Mouse (Mus musculus): ENCODE results near the gene Serinc2.
A peak's percentile ranks its signal among the peaks of the same experiment; 100 is the strongest.

The Serinc2 gene

GRCm38 (mm10) chr4:130297123-130297529 is 18.1 kb upstream of the Serinc2 start:
- no peak for DNase-seq (ENCODE audit: low spot score)

DNA sequence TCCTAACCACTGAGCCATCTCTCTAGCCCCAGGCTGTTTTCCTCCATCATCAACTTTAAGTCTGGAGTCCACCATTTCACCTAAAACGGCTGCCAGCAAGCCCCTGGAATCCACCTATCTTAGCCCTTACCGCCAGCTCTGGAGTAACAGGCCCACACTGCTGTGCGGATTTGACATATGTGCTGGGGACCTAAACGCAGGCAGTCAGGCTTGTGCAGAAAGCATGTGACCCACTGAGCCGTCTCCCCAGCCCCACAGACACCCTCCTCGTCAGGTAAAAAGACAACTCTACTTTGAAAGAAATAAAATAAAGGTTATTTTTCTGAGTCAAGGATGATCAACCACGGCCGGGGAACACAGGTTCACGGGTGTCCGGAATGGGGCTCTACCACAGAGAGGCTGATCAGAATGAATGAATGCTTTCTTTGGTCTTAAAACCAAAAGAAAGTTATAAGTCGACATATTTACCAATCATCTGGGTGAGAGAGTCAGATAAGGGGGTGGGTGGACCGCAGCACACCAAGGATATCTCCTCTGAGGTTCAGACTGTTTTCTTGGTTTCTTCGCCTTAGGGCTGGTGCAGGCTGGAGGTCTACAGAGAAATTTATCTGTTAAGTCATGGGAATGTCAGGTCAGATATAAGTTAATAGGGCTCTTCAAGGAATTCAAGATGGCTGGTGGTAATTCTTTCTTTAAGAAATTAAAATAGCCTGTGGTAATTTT is 17.4 kb upstream of the Serinc2 start:
- DNase-seq (ENCODE audit: low spot score) = no peak

GRCm38 (mm10) chr4:130295047-130295745 is 16.2 kb upstream of the Serinc2 start:
- DNase-seq (ENCODE audit: low spot score) = no peak

DNA sequence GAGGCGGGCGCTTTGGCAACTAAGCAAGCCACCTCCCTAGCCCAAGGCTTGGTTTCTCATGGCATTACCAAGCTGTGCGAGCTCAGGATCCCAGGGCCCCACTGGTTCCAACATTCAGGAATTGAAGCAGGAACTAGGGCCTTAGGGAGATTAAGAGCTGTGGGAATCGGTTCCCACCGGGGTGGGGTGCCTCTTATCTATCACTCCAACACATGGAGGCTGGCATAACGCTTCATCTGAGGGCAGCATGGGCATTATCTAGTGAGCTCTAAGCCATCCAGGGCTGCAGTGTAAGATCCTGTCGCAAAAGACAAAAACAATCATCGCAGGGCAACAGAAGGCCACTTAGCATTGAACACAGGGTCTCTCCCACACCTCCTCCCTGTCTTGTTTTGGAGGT is 15.5 kb upstream of the Serinc2 start:
- no peak for DNase-seq (ENCODE audit: low spot score)

- peak; percentile 52 for DNase-seq (ENCODE audit: low spot score)
Observed at GRCm38 (mm10) chr4:130292271-130292670, 13.3 kb upstream of the Serinc2 start.

DNA sequence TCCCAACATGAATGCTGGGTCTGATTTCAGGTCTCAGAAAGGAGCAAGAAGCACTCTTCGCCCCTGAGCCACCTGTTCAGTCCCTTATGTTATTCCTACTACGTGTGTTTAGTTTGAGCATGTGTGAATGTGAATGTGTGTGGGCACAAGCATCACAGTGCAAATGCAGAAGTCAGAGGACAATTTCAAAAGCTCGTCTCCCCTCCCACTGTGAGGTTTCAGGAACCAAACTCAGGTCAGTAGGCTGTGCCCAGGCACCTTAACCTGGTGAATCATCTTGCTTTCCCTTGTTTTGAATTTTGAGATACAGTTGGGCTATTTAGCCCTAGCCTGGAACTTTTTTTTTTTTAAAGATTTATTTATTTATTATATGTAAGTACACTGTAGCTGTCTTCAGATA is 10.8 kb upstream of the Serinc2 start:
- DNase-seq (ENCODE audit: low spot score) = no peak

DNA sequence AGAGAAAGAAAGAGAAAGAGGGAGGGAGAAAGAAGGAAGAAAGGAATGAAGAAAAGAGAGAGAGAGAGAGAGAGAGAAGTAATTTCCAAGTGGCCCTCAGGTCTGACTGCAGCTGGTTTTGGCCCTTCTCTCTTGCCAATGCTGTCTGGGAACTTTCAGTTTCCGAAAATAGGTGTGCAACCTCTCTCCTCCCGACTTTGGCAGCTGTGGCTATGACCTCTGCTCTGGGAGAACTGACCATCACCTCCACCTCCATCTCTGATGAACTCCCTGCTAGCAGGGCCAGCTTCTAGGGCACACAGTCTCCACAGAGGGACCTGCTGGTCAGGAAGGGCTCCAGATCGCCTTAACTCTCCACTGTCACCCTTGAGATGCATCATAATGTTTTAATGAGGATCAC is 7.5 kb upstream of the Serinc2 start:
- no peak for DNase-seq (ENCODE audit: low spot score)

DNA sequence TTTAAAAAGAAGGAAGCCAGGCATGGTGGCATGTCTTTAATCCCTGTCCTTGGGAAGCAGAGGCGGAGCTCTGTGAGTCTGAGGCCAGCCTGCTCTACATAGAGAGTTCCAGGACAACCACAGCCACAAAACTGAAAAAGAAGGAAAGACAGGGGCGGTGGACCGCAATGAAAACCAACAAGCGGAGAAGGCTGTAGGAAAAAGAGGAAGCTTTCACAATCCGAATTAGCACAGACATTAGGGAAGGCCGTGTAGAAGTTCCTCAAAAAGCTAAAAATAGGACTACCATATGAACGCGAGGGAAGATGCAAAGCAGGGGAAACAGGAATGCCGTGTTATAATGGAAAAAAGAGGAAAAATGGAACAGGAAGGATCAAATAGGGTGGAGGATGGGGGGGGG is 4.8 kb upstream of the Serinc2 start:
- no peak for DNase-seq (ENCODE audit: low spot score)

DNA sequence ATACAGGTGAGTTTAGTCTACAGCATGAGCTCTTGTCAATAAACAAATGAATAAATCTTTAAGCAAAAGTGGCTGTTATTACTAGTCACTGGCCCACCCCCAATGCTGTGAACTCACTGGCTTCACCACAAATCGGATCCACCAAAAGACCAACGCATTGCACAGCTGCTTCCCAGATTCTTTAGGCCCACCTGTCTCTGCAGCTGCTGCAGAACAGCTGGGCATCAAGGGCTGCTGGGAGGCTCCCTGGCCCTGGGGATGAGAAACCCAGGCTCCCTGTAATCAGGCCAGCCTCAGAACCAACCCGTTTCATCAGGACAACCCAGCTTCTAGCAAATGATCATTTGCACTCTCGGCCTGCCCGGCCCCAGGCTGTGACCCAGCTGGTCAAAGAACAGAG is 3.9 kb upstream of the Serinc2 start:
- no peak for DNase-seq (ENCODE audit: low spot score)

GRCm38 (mm10) chr4:130276573-130277176 is 2.3 kb downstream of the Serinc2 start:
- DNase-seq (ENCODE audit: low spot score) = no peak

DNA sequence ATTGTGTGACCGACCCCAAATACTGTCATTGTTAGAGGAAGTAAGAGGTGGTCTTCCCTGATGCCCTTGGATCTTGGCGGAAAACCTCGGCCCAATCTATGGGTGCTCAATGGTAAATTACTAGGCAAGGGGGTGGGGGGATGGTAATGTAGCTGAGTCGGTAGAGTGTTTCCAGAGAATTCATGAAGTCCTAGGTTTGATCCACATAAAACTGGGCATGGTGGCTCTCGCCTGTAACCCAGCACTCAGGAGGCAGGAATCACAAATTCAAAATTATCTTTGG is 3.2 kb downstream of the Serinc2 start:
- no peak for DNase-seq (ENCODE audit: low spot score)

- DNase-seq (ENCODE audit: low spot score) = no peak
Observed at GRCm38 (mm10) chr4:130275016-130275822, 3.8 kb downstream of the Serinc2 start.

DNA sequence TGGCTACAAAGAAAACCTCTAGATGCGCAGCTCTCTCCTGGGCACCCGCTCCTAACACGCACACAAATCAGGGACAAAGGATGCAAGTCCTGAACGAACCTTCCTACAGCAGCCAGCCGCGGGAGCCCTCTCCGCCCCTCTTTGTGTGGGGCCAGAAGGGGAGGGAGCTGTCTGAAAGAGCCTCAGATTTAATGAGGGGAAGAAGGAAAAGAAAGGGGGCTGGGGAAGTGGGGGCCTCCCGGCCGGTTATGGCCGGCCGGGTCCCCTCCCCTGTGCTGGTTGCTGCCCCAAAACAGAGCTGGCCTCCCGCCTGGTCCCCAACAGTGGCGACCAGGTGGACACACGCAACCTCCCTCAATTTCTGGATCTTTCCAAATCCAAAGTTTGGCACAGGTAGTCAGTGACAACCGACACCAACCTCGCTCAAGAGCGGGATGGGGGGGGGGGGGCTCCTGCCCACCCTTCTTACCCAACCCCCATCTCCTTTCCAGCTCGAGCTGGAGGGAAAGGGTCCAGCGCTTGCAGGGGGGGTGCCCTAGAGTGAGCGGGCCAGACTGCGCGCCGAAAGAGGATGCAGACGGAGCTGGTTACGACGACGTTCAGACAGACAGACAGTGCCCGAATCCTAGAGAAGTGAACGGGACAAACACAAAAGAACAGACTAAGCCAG is 4.5 kb downstream of the Serinc2 start:
- DNase-seq (ENCODE audit: low spot score) = no peak

DNA sequence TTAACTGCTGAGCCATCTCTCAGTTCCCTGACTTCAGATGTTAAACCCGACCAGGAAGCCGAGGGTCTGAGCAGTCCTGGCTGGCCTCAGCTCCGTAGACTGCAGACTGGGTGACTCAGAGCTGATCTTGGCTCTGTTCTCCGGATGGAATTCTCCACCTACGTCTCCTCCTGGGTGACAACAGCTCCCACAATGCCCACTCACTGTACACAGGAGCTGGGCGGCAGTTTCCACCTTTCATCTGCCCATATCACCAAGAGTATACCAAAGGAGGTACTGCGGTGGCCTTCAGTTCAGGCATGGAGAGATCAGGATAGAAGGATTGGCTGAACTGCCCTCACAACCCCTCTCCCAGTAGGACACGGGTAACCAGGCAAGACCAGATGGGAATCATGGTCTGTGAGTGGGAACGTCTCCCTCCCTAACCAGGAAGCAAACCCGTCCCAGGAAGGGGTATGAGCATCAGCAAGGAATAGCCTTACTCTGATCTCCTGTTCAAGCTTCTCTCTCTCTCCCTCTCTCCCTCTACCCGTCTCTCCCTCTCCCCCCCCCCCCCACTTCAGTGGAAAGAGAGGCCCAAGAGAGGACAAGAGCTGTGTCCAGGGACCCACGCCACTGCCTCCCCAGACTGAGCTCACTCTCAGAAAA is 5.2 kb downstream of the Serinc2 start:
- no peak for DNase-seq (ENCODE audit: low spot score)

DNA sequence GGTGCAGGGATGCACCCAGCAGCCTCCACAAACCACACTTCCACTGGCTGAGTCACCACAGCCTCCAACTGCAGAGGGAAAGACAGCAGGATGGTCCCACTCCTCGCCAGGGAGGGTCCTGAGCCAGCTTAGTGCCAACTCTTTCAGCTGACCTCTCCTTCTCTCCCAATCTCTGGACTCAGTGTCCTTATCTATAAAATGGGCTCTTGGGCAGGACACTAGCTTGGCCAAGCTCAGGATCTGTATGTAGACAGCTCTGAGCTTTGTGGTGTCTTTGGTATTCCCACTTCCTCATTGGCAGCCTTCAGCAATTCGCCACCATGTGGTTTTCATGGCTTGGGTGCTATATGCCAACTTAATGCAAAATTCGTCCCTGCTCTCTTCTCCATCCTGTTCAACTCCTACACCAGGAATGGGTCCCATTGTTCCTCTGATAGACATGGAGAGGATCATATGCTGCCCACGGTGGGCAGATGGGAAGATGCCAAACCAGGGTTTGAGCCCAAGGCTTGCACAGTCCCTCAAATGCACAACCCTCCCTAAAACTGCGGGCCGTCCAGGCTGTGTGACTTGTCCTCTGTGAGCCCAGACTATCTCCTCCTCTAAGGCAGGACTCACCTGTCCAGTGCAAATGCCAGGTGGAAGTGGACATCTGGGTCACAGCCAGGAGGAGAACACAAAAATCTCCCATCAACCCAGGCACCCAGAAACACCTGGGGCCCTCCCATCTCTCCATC is 8.2 kb downstream of the Serinc2 start:
- no peak for DNase-seq (ENCODE audit: low spot score)

GRCm38 (mm10) chr4:130270089-130270488 is 8.9 kb downstream of the Serinc2 start:
- DNase-seq (ENCODE audit: low spot score) = no peak

DNA sequence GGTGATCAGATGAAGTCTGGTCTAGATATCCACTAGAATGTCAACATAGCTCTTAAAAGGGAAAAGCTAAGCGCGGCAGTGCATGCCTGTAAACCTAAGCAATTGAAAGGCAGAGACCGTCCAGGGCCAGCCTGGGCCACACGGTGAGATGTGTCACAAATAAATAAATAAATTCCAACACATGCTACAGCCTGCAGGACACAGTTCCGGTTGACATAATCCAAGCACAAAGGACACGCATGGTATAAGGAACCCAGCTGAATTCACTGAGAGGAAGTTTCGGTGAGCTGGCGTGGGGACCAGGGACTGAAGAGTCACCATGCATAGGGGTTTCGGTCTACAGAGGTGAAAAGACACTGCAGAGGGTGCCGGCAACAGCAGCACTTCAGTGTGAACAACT is 10.3 kb downstream of the Serinc2 start:
- no peak for DNase-seq (ENCODE audit: low spot score)

GRCm38 (mm10) chr4:130267069-130267468 is 11.9 kb downstream of the Serinc2 start:
- DNase-seq (ENCODE audit: low spot score) = no peak

DNA sequence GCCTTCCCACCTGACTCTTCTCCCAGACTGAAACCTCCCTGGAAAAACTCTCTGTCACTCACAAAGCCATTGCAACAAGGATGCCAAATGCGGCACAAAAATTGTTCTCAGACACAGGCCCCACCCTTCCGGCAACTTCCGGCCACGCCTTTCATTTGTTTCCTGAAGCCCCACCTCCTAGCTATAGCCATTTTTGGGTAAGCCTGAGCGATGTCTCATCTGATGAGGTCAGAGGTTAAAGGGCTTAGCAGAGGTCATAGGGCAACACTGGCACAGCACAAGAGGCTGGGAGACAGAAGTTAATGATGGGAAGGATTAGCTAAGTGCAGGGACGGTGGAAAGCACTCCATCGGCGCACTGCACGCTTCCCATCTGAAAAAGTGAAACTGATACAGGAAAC is 12.4 kb downstream of the Serinc2 start:
- no peak for DNase-seq (ENCODE audit: low spot score)

- DNase-seq (ENCODE audit: low spot score) = peak; percentile 32
Observed at GRCm38 (mm10) chr4:130264698-130265349, 14.2 kb downstream of the Serinc2 start.
